16 mouse cellular contexts compared by ENCODE assay signal in the genomic region with DNA sequence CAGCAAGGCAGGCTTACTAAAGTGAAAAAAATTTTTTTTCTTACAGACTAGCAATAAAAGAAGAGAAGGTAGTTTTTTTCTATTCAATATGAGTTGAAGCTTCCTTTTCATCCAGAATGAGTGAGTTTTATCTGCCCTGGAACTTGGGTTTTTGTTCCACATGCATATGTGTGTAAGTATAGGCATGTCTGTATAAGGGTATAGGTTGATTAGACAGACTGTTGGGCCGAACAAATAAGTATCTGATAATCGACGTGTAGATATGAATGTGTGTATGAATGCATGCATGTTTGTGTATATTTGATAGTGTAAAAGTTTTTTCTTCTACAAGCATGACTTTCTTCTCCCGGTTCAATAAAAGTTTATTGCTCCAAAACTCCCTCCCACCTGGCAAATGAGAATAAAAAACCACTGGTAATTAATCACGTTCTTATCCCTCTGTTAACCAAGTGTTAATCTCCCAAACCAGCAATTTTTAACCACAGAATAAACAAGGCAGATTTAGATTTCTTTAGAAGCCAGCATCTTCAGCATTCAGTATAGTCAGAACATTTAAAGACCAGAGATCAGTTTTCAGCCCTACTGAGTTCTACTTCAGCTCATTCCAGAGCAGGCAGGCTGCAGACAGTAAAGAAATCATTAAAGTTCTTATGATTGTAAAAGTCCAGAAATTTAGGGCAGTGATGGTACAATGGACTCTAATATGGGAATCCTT.
"Had no signal": no experiment of that assay in that cellular context is flagged by ENCODE, and none has a peak within 500 bp of the region (broad histone marks: within the 10 kb centered on the region; RNA-seq: fewer than 3 reads in every experiment).

No protein-coding gene starts in this region.

- H3K4me1 ChIP-seq: neural tube, embryonic 13.5 days; neural tube, embryonic 15.5 days; stomach, embryonic 15.5 days had no signal

- H3K9ac ChIP-seq: neural tube, embryonic 13.5 days; neural tube, embryonic 15.5 days; stomach, embryonic 15.5 days had no signal

- H3K9me3 ChIP-seq: neural tube, embryonic 13.5 days; neural tube, embryonic 15.5 days; stomach, embryonic 15.5 days had no signal

- DNase-seq: retina, postnatal 1 day; right cerebral cortex, adult 18-20 months; right cerebral cortex, postnatal 14 days; right cerebral cortex, postnatal 25 days; right cerebral cortex, postnatal 4 days; spleen, adult 18-20 months; thymus, adult 18-20 months; thymus, adult 2 months; thymus, postnatal 14 days; thymus, postnatal 25 days; thymus, postnatal 36 days; thymus, postnatal 4 days had no signal

- H3K4me2 ChIP-seq: neural tube, embryonic 13.5 days; neural tube, embryonic 15.5 days; stomach, embryonic 15.5 days had no signal

- H3K36me3 ChIP-seq: neural tube, embryonic 13.5 days; neural tube, embryonic 15.5 days; stomach, embryonic 15.5 days had no signal

- H3K4me3 ChIP-seq: neural tube, embryonic 13.5 days; neural tube, embryonic 15.5 days; stomach, embryonic 15.5 days had no signal

- H3K27me3 ChIP-seq: neural tube, embryonic 13.5 days; neural tube, embryonic 15.5 days; stomach, embryonic 15.5 days had no signal

- H3K27ac ChIP-seq: neural tube, embryonic 13.5 days; neural tube, embryonic 15.5 days; stomach, embryonic 15.5 days; stomach, postnatal 0 days had no signal
